Mouse (Mus musculus) heart, postnatal 0 days (tissue): ENCODE results near the gene Msh5. TPM values are rescaled to one million over a fixed set of nuclear protein-coding genes. Genes with fewer than 3 reads are reported as not detected.

Experiments
- ATAC-seq: fragments of 200-750 bp; cut with Nextera tagmentation; 2 replicates; pipeline ENCODE4 v1.8.0; 2017; ENCODE audit warnings: low read depth, moderate number of reproducible peaks, moderate library complexity; ENCODE audit not compliant: insufficient read depth
- DNase-seq: peaks from one replicate; pipeline ENCODE4 v3.0.0-alpha.2; 2016; ENCODE audit warnings: low spot score
- H3K27ac ChIP-seq: fragments of 300-500 bp; sonication (generic); 2 replicates; pipeline ENCODE4 v1.5.1; 2014; ENCODE audit warnings: low read depth, mild to moderate bottlenecking
- H3K27me3 ChIP-seq: fragments of 300-500 bp; sonication (generic); 2 replicates; pipeline ENCODE4 v1.6.1; 2014; ENCODE audit warnings: low read length, mixed read lengths; ENCODE audit not compliant: control insufficient read depth, insufficient read depth
- H3K36me3 ChIP-seq: fragments of 300-500 bp; sonication (generic); replicated peaks from 2 replicates; pipeline ENCODE4 v1.6.1; 2014; ENCODE audit warnings: low read length, mixed read lengths; ENCODE audit not compliant: control insufficient read depth, insufficient read depth
- H3K4me1 ChIP-seq: fragments of 300-500 bp; sonication (generic); 2 replicates; pipeline ENCODE4 v1.6.1; 2014; ENCODE audit warnings: antibody characterized with exemption; ENCODE audit not compliant: control insufficient read depth, insufficient read depth
- H3K4me2 ChIP-seq: fragments of 300-500 bp; sonication (generic); 2 replicates; pipeline ENCODE4 v1.6.1; 2014; ENCODE audit warnings: low read depth, mild to moderate bottlenecking, low read length, moderate library complexity
- H3K4me3 ChIP-seq: fragments of 300-500 bp; sonication (generic); 2 replicates; pipeline ENCODE4 v1.5.1; 2014; ENCODE audit warnings: low read depth, low read length
- H3K9ac ChIP-seq: fragments of 300-500 bp; sonication (generic); replicated peaks from 2 replicates; pipeline ENCODE4 v1.6.1; 2014; ENCODE audit warnings: low read depth, low read length, mixed read lengths
- H3K9me3 ChIP-seq: fragments of 300-500 bp; sonication (generic); replicated peaks from 2 replicates; pipeline ENCODE4 v1.6.1; 2016; ENCODE audit warnings: low read length; ENCODE audit not compliant: control insufficient read depth
- CTCF ChIP-seq: IDR thresholded peaks from 2 replicates; pipeline ENCODE4 v1.5.1; 2016; ENCODE audit warnings: antibody characterized with exemption, control low read depth, low read depth
- EP300 ChIP-seq: IDR thresholded peaks from 2 replicates; pipeline ENCODE4 v1.6.1; 2016; ENCODE audit warnings: antibody characterized with exemption, low read depth
- WGBS: fragments of 180-500 bp; shearing (Covaris S2); extraction: QIAGEN DNeasy Blood & Tissue Kit; methylation state at CpG from one replicate; pipeline ENCODE4 v1.1.7; 2014; 5-methylcytosine and 5-hydroxymethylcytosine counted together
- polyA plus RNA-seq: library from polyadenylated mRNA; unstranded; fragments of >200 nt; fragmentation: Nextera tagmentation; extraction: Ambion mirVana; gene quantifications from 2 replicates; pipeline ENCODE4 v1.2.1, GENCODE M21; 2015
- total RNA-seq: library from RNA; depleted of rRNA; stranded (reverse); fragments of >200 nt; gene quantifications from 2 replicates; pipeline ENCODE4 v1.2.3, GENCODE M21; 2014; ENCODE audit warnings: low replicate concordance

The Msh5 gene
- total and polyA plus RNA-seq, 2 experiments from 2014 or later: 1.2 to 1.4 TPM

DNA sequence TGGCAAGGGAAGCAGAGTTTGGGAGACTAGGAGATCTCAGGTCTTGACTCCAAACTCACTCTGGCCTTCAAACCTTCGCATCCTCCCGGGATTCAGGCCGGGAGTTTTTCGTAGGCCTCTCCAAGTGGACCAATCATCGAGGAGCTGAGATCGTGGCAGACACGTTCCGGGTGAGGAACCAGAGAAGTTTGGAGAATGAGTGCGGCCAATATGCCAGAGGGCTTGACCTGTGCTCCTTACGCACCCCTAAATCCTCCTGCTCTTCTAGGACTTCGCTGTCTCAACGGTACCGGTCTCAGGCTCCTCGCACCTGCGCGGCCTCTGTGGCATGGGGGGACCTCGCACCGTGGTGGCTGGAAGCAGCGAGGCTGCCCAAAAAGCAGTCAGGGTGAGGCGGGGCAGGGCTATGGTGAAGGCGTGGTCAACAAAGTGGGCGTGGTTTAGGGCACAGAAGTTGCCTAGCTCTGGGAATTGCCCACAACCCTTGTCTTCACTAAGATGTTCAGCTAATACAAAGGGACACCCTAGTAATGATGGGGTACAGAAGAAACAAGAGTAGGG, 14.3 kb upstream of the Msh5 start:
- Histone ChIP-seq H3K27me3 (peaks cover 21% of the 10 kb centered on the region; the same call in 1 of the 2 replicates), H3K9me3 (no peaks in the 10 kb centered on the region), H3K4me1 (peaks cover 14% of the 10 kb centered on the region), H3K27ac (no peak overlapping the region), H3K9ac (no peak overlapping the region), H3K4me2 (peak overlapping the region; percentile 75), H3K4me3 (peak overlapping the region; percentile 62; the same call in 1 of the 2 replicates), H3K36me3 (peaks cover 48% of the 10 kb centered on the region)
- TF ChIP-seq CTCF: no peak
- no peak for TF ChIP-seq EP300
- WGBS: 72% methylated on average over 22 of the region's 22 CpGs
- ATAC-seq: no peak
- DNase-seq: no peak

DNA sequence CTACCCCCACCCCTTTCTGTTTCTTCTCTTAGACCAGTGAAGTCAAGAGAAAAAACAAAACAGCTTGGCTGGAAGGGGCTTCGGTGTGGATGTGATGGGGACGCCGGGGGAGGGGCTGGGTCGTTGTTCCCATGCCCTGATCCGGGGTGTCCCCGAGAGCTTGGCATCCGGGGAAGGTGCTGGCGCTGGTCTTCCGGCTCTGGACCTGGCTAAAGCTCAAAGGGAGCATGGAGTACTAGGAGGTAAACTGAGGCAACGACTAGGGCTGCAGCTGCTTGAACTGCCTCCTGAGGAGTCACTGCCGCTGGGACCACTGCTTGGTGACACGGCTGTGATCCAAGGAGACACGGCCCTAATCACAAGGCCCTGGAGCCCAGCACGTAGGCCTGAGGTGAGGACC, 13.5 kb upstream of the Msh5 start:
- DNase-seq: no peak
- peaks cover 56% of the 10 kb centered on the region for H3K36me3 ChIP-seq
- TF ChIP-seq EP300: no peak
- no peak for TF ChIP-seq CTCF
- peaks cover 15% of the 10 kb centered on the region; the same call in 1 of the 2 replicates for H3K27me3 ChIP-seq
- H3K9me3 ChIP-seq: no peaks in the 10 kb centered on the region
- 28% methylated on average over 14 of the region's 14 CpGs for WGBS
- no peak overlapping the region; the same call in 1 of the 2 replicates for H3K27ac ChIP-seq
- H3K4me1 ChIP-seq: peaks cover 7% of the 10 kb centered on the region; the same call in 1 of the 2 replicates
- H3K4me3 ChIP-seq: peak overlapping the region; percentile 62
- peak overlapping the region; percentile 71 for H3K9ac ChIP-seq
- ATAC-seq: no peak
- H3K4me2 ChIP-seq: peak overlapping the region; percentile 75

DNA sequence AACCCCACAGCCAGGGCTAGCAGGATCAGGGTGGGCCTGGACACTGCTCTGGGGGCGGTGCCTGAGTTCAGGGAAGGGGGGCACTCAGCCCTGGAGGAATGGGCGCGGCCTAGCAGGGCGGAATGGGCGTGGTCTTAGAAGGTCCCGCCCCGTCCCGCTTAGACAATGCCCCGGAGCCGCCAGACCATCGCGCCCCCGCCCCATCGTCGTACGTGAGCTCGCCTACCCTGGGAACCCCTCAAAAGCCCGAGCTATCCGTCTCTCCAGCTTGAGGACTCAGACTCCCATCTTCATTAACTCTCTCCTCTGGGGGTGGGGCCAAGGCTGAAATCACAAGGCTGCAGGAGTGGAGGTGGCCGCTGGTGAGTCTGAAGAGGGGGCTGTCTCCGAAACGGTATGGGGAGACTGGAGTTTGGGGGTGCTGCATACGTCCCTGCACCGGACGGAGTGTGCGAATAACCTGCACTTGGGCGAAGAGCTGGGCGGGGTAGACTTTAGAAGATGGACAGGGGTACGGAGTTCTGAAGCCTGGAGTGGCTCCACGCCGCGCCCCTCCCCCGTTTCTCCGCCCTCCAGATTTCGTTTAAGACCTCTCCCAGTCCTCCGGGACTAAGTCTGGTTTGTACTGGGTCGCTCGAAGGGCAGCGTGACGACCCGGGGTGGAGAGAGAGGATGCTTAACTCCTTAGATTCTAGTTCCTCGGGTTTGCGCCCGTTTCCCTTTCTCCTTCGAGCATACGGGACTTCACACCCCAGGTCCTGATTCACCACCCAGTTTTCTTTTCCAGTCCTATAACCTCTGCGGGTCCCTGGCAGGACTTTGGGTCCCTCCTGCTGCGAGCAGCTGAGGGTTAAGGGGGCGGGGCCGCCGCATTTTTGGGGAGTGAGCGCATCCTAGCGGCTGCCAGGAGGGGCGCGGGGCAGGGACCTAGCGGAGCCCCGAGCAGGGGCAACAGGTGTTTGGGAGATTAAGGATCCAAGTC, 12.7 kb upstream of the Msh5 start, which contains the start of gene Ddah2:
TSS of gene Ddah2 (plus strand) at position 125 of the 982 bp plus-strand sequence.
- Histone ChIP-seq H3K4me2 (peak within 1 kb of the TSS; percentile 75), H3K9me3 (no peaks in the 10 kb centered on the region), H3K27ac (peak within 1 kb of the TSS; percentile 87), H3K4me1 (0 out of 2 replicates have a peak, but pooled peaks cover 4% of the 10 kb centered on the region), H3K27me3 (peaks cover 6% of the 10 kb centered on the region; the same call in 1 of the 2 replicates), H3K36me3 (peaks cover 63% of the 10 kb centered on the region), H3K4me3 (peak within 1 kb of the TSS; percentile 62), H3K9ac (peak within 1 kb of the TSS; percentile 71)
- peak; percentile 92 for ATAC-seq
- WGBS: under 1% methylated on average over 55 of the region's 57 CpGs
- peak; percentile 59 for TF ChIP-seq CTCF
- TF ChIP-seq EP300: peak; percentile 23; the same call in 1 of the 2 replicates
- DNase-seq: peak; percentile 91

DNA sequence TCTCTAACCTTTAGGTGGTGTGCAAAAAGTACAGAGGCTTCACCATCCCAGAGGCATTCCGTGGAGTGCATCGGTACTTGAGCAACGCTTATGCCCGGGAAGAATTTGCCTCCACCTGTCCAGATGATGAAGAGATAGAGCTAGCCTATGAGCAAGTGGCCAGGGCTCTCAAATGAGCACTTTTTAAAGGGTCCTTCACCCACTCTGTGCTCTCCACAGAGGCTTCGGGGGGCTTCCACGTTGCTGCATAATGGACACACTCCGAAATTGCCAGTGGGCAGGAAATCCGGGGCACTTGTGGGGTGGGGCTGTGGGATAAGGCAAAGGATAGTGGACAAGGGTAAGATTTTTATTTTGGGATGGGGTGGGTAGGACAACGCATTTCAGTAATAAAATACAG, 11.8 kb upstream of the Msh5 start:
- H3K27ac ChIP-seq: peak overlapping the region; percentile 87
- H3K9ac ChIP-seq: no peak overlapping the region
- DNase-seq (no peak), ATAC-seq (no peak)
- H3K4me2 ChIP-seq: peak overlapping the region; percentile 75; the same call in 1 of the 2 replicates
- 44% methylated on average over 9 of the region's 9 CpGs for WGBS
- H3K9me3 ChIP-seq: no peaks in the 10 kb centered on the region
- no peaks in the 10 kb centered on the region for H3K27me3 ChIP-seq
- H3K36me3 ChIP-seq: peaks cover 72% of the 10 kb centered on the region
- TF ChIP-seq CTCF (no peak), EP300 (no peak)
- H3K4me3 ChIP-seq: no peak overlapping the region
- H3K4me1 ChIP-seq: 0 out of 2 replicates have a peak, but pooled peaks cover 4% of the 10 kb centered on the region

DNA sequence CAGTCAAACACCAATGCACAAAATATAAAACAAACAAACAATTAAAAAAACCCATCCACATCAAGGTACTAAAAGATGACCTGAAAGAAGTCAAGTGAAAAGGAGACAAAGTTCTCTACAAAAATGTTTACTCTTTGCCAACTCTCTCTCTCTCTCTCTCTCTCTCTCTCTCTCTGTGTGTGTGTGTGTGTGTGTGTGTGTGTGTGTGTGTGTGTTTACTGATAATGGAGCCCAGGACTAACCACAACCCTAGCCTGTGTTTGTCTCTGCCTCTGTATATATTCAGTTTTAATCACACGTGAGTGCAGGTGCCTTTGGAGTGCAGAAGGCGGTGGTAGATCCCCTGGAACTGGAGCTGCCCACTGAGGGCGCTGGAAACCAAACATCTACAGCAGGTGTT, 10.5 kb upstream of the Msh5 start:
- Histone ChIP-seq H3K4me1 (0 out of 2 replicates have a peak, but pooled peaks cover 7% of the 10 kb centered on the region), H3K36me3 (peaks cover 74% of the 10 kb centered on the region), H3K9me3 (no peaks in the 10 kb centered on the region), H3K4me3 (no peak overlapping the region), H3K27me3 (no peaks in the 10 kb centered on the region), H3K4me2 (no peak overlapping the region), H3K27ac (no peak overlapping the region), H3K9ac (no peak overlapping the region)
- TF ChIP-seq EP300 (no peak), CTCF (no peak)
- no peak for ATAC-seq
- DNase-seq: no peak
- 75% methylated on average over 3 of the region's 3 CpGs for WGBS
